Mouse (Mus musculus) olfactory bulb, adult 2 months (tissue): ENCODE measurements at regions not wholly inside any gene's neighbourhood (a gene's known extent, or its start where the extent isn't known, plus 50 kb on each side); places are given as distances from the start of the nearest gene placed in this dataset.

Experiments
- H3K27ac ChIP-seq: fragments of 200-500 bp; 2 replicates; pipeline ENCODE4 v1.5.1; 2012; ENCODE audit warnings: low read depth, low read length; ENCODE audit not compliant: insufficient read depth
- H3K4me1 ChIP-seq: fragments of 200-500 bp; 2 replicates; pipeline ENCODE4 v1.6.1; 2012; ENCODE audit warnings: low read length; ENCODE audit not compliant: control insufficient read depth, insufficient read depth
- H3K4me3 ChIP-seq: fragments of 200-500 bp; 2 replicates; pipeline ENCODE4 v1.5.1; 2012; ENCODE audit warnings: mild to moderate bottlenecking, low read depth, low read length, moderate library complexity; ENCODE audit not compliant: insufficient read depth
- CTCF ChIP-seq: fragments of 200-500 bp; IDR thresholded peaks from 2 replicates; pipeline ENCODE4 v1.5.1; 2012; ENCODE audit warnings: low read depth, mild to moderate bottlenecking, low read length, moderate library complexity; ENCODE audit not compliant: insufficient read depth
- POLR2A ChIP-seq: fragments of 200-500 bp; IDR thresholded peaks from 2 replicates; pipeline ENCODE4 v1.6.1; 2012; ENCODE audit warnings: mild to moderate bottlenecking, low read depth, low read length, moderate library complexity; ENCODE audit not compliant: insufficient read depth
- WGBS: fragments of 180-500 bp; shearing (Covaris S2); methylation state at CpG from one replicate; pipeline ENCODE4 v1.1.7; 2018; 5-methylcytosine and 5-hydroxymethylcytosine counted together

- 91% methylated on average over 10 of the region's 10 CpGs for WGBS
- no peak overlapping the region for H3K27ac ChIP-seq
- H3K4me1 ChIP-seq, result no peaks in the 10 kb centered on the region
- no peak overlapping the region for H3K4me3 ChIP-seq
- TF ChIP-seq POLR2A (no peak), CTCF (no peak)
Measured at GRCm38 (mm10) chr5:74925769-74926168, 118.8 kb downstream of the Chic2 start.

GRCm38 (mm10) chr5:74924031-74924533 lies 120.5 kb downstream of the Chic2 start:
- Histone ChIP-seq H3K4me3 (no peak overlapping the region), H3K4me1 (no peaks in the 10 kb centered on the region), H3K27ac (no peak overlapping the region)
- 93% methylated on average over 4 of the region's 4 CpGs for WGBS
- TF ChIP-seq POLR2A (no peak), CTCF (no peak)

GRCm38 (mm10) chr5:74923337-74923736 lies 121.2 kb downstream of the Chic2 start:
- no peak for TF ChIP-seq POLR2A
- TF ChIP-seq CTCF, result no peak
- Histone ChIP-seq H3K27ac (no peak overlapping the region), H3K4me1 (no peaks in the 10 kb centered on the region), H3K4me3 (no peak overlapping the region)
- WGBS, result 61% methylated on average over 2 of the region's 2 CpGs

GRCm38 (mm10) chr5:74922881-74923280 lies 121.7 kb downstream of the Chic2 start:
- 80% methylated on average over 6 of the region's 6 CpGs for WGBS

GRCm38 (mm10) chr5:74920939-74921338 lies 123.6 kb downstream of the Chic2 start:
- TF ChIP-seq CTCF, result no peak
- TF ChIP-seq POLR2A, result no peak
- Histone ChIP-seq H3K4me3 (no peak overlapping the region), H3K4me1 (no peaks in the 10 kb centered on the region), H3K27ac (no peak overlapping the region)
- WGBS, result 79% methylated on average over 2 of the region's 2 CpGs

More at GRCm38 (mm10) chr5:74922881-74923280, 121.7 kb downstream of the Chic2 start:
- Histone ChIP-seq H3K27ac (no peak overlapping the region), H3K4me1 (no peaks in the 10 kb centered on the region), H3K4me3 (no peak overlapping the region)
- TF ChIP-seq CTCF (no peak), POLR2A (no peak)

GRCm38 (mm10) chr5:74920490-74920889 lies 124.1 kb downstream of the Chic2 start:
- WGBS, result 87% methylated on average over 5 of the region's 5 CpGs

GRCm38 (mm10) chr5:74905504-74906061 lies 139.0 kb downstream of the Chic2 start:
- no peak overlapping the region for H3K4me3 ChIP-seq
- TF ChIP-seq POLR2A, result no peak
- no peak for TF ChIP-seq CTCF
- no peaks in the 10 kb centered on the region for H3K4me1 ChIP-seq
- H3K27ac ChIP-seq, result no peak overlapping the region
- WGBS, result 76% methylated on average over 7 of the region's 7 CpGs

More at GRCm38 (mm10) chr5:74920490-74920889, 124.1 kb downstream of the Chic2 start:
- H3K4me3 ChIP-seq, result no peak overlapping the region
- no peaks in the 10 kb centered on the region for H3K4me1 ChIP-seq
- no peak overlapping the region for H3K27ac ChIP-seq
- TF ChIP-seq CTCF (no peak), POLR2A (no peak)

- WGBS, result 68% methylated on average over 7 of the region's 7 CpGs
- TF ChIP-seq CTCF, result no peak
- TF ChIP-seq POLR2A, result no peak
- H3K4me1 ChIP-seq, result no peaks in the 10 kb centered on the region
- H3K27ac ChIP-seq, result no peak overlapping the region
- no peak overlapping the region for H3K4me3 ChIP-seq
Measured at GRCm38 (mm10) chr5:74904927-74905503, 139.6 kb downstream of the Chic2 start.

- H3K4me1 ChIP-seq, result no peaks in the 10 kb centered on the region
- WGBS, result 76% methylated on average over 3 of the region's 3 CpGs
- H3K27ac ChIP-seq, result no peak overlapping the region
- no peak overlapping the region for H3K4me3 ChIP-seq
- TF ChIP-seq CTCF (no peak), POLR2A (no peak)
Measured at GRCm38 (mm10) chr5:74904327-74904726, 140.2 kb downstream of the Chic2 start.
